26 mouse cellular contexts compared by ENCODE assay signal in the genomic region with DNA sequence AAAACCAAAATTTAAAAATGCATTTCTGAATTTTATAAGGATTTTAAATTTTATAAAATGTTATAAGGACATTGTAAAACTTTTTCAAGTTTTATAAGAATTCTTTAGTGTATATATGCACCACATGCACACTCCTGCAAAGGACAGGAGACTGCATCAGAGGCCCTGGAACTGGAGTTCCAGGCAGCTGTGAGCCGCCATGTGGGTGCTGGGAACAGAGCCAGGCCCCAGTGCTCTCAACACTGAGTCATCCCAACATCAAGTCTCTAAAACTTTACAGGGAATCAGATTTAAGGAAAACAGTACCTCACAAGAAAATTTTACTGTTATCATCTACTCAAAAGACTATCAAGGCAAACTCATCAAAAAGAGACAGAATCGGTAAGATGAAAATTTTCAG.
A peak's percentile ranks its signal among the peaks of the same experiment; 100 is the strongest.
DNase-seq lines count a peak whose midpoint lies in the region; TF ChIP-seq lines count a peak whose summit lies in the region.
"Had no signal": no experiment of that assay in that cellular context is flagged by ENCODE, and none has a peak within 500 bp of the region (broad histone marks: within the 10 kb centered on the region; RNA-seq: fewer than 3 reads in every experiment).

No protein-coding gene starts in this region.

- no peak overlapping the region for H3K27ac ChIP-seq in gastrocnemius, adult 2 months
- H3K27ac ChIP-seq: embryonic facial prominence, embryonic 10.5 days; forebrain, embryonic 15.5 days; heart, adult 2 months; heart, embryonic 13.5 days; hindbrain, embryonic 13.5 days; kidney, embryonic 15.5 days; limb, embryonic 13.5 days; liver, embryonic 13.5 days; midbrain, embryonic 13.5 days had no signal

- intact Hi-C loops in gastrocnemius, adult 2 months (cut with DNase I), result no loop called here

- TF ChIP-seq CTCF in gastrocnemius, adult 2 months (IDR thresholded peaks at IDR 0.05), result no peak

- no peak overlapping the region for H3K4me3 ChIP-seq in gastrocnemius, adult 2 months
- H3K4me3 ChIP-seq: embryonic facial prominence, embryonic 10.5 days; forebrain, embryonic 15.5 days; heart, adult 2 months; heart, embryonic 13.5 days; hindbrain, embryonic 13.5 days; kidney, embryonic 15.5 days; limb, embryonic 13.5 days; liver, embryonic 13.5 days; megakaryocyte, embryonic 14.5 days; midbrain, embryonic 13.5 days had no signal

- DNase-seq in adrenal gland, adult (ENCODE audit: inconsistent age in 2 of 2, low spot score in 1 of 2), result peak; percentile 27 to 48
- DNase-seq in adrenal gland, postnatal 10 days, result no peak
- peak; percentile 45 for DNase-seq in gastrocnemius, adult 2 months
- no peak for DNase-seq in gastrocnemius, postnatal 10 days
- DNase-seq in right cerebral cortex, adult 2 months (ENCODE audit: low spot score in 2 of 2), result peak; percentile 28 to 47
- no peak for DNase-seq in right cerebral cortex, postnatal 4 days
- no peak for DNase-seq in urinary bladder, postnatal 4 days (ENCODE audit: low spot score in 2 of 2)
- no peak for DNase-seq in thymus, postnatal 4 days
- DNase-seq: cerebellum, adult 11 months; cerebellum, adult 9-11 months; heart, adult 2 months; kidney, adult 11 months; kidney, postnatal 36 days; layer of hippocampus, postnatal 36 days; liver, embryonic 13.5 days; lung, adult 2 months; thymus, adult 18-20 months; thymus, postnatal 36 days had no signal

Comparison
In these comparisons a context has a peak if more than half of its experiments do, and no peak if none do; other contexts are left out.
1. DNase-seq: peak in adrenal gland, adult (2 of 2), gastrocnemius, adult 2 months (single experiment) and right cerebral cortex, adult 2 months (2 of 2); none in adrenal gland, postnatal 10 days (single experiment), gastrocnemius, postnatal 10 days (single experiment), right cerebral cortex, postnatal 4 days (single experiment), urinary bladder, postnatal 4 days (0 of 2) and thymus, postnatal 4 days (single experiment).